Mouse (Mus musculus): ENCODE data around the gene Snrpd3.

- TF ChIP-seq CTCF (IDR thresholded peaks at IDR 0.05; ENCODE audit: insufficient read depth, low read depth, low read length) = no peak
- no peak for TF ChIP-seq POLR2A (IDR thresholded peaks at IDR 0.05; ENCODE audit: insufficient read depth, low read depth, low read length)
These were observed 48.6 kb downstream of the Snrpd3 start for GRCm38 (mm10) chr10:75565906-75566305.
